Mouse (Mus musculus) liver, embryonic 14 days (tissue): Measurements from ENCODE around the gene Esp23. TPM values are rescaled to one million over a fixed set of nuclear protein-coding genes. Genes with fewer than 3 reads are reported as not detected.

Experiments used
- polyA plus RNA-seq: library from polyadenylated mRNA; depleted of rRNA; stranded (reverse); fragments of >200 nt; gene quantifications from 2 replicates; pipeline ENCODE4 v1.2.3, GENCODE M21; 2012; rRNA removed

Esp23 gene
- not detected in 2 replicates for polyA plus RNA-seq

GRCm38 (mm10) chr17:39076937-39077336, at the start of gene Esp23:
Esp23 (minus strand) TSS chr17:39077037.

DNA sequence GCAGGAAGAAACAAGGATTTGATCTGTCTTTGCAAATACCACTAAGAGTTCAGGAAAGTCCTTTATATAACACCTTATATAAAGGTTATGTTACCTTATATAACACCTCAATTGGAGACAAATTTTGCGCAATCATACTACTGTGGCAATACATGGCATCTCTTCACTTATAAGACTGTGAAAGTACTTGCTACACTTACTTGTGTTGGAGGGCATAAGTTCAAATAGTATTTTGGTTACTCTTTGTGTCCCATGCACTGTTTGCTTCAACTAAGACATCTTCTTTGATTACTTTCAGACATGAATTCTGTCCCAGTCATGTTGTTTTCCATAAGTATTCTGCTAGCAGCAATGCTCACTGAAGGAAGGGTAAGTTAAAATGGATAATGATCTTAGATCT, 18.2 kb upstream of the Esp23 start, which contains the start of gene Esp22:
Gene Esp22, plus strand, starts transcription at position 301 of the 400 bp plus-strand sequence.

DNA sequence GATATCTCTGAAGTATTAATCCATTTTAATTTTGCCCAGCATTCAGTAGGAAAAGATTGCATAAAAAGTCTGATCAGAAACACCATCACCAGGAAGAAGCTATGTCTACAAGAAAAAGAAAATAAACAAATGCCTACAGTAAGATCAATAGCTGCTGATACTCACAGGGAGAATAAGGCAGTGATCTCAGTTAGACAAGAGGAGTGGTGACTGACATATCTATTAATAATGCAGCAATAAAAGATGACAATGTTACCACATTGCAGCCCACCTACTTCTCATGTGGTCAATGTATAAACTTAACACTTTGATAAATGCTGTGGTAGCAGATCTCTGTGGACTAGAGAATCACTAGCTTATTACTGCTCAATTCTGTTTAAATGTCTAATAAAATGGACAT, 33.6 kb downstream of the Esp23 start, which contains the start of gene Gm21903:
Gene Gm21903, minus strand, starts transcription at position 101 of the 400 bp plus-strand sequence.

GRCm38 (mm10) chr17:39036395-39036794, 40.4 kb downstream of the Esp23 start, which contains the start of gene Esp24:
Esp24 (plus strand) TSS chr17:39036695.

Other genes with a start within 250 kb of the Esp23 start
- not detected in 2 replicates for gene Esp24, start 40.3 kb downstream of the Esp23 start, polyA plus RNA-seq
- not detected in 2 replicates for gene Gm21903, start 33.7 kb downstream of the Esp23 start, polyA plus RNA-seq
- gene Esp22, start 18.3 kb upstream of the Esp23 start, polyA plus RNA-seq: not detected in 2 replicates